In the genomic region with DNA sequence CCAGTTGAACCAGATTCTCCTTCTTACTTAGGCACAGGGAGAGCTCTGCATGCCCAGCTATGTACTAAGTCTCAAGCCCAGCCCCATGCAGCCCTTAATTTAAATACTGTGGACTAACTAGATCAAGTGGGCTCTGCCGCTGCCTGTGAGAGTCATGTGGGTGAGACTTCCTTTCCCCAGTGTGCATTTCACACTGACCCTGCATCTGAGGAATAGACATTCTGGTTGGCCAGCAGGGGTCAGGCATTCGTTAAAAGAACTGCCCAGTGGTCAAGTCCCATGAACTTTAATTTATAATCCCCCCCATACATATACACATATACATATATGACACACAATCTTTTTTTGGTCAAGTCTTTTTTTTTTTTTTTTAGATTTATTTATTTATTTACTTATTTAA, we compare ENCODE assay signal across 12 mouse cellular contexts. TPM values are rescaled to one million over a fixed set of nuclear protein-coding genes. Genes with fewer than 3 reads are reported as not detected.
DNase-seq lines count a peak whose midpoint lies in the region; ATAC-seq lines count a peak whose summit lies in the region.
"Had no signal": no experiment of that assay in that cellular context is flagged by ENCODE, and none has a peak within 500 bp of the region (broad histone marks: within the 10 kb centered on the region; RNA-seq: fewer than 3 reads in every experiment).

No protein-coding gene starts in this region.

- DNase-seq in heart, postnatal 4 days = peak; percentile 24
- DNase-seq in heart, adult 18-20 months = no peak
- no peak for DNase-seq in midbrain, embryonic 14.5 days
- DNase-seq in induced T-regulatory cell, adult 2 months (ENCODE audit: low read depth) = peak; percentile 19
- no peak for DNase-seq in right cerebral cortex, postnatal 14 days
- DNase-seq in frontal cortex, adult 2 months (ENCODE audit: extremely low spot score in 1 of 2, low spot score in 1 of 2) = no peak
- DNase-seq: heart, postnatal 10 days; thymus, postnatal 14 days had no signal

- ATAC-seq in midbrain, embryonic 14.5 days (ENCODE audit: low FRiP score, low TSS enrichment) = 0 out of 2 replicates have a peak, but pooled peaks have one; percentile 19
- ATAC-seq in midbrain, embryonic 15.5 days (replicated peaks) = no peak

- no peak overlapping the region for H3K4me2 ChIP-seq in midbrain, embryonic 14.5 days (ENCODE audit: low read length)
- H3K4me2 ChIP-seq in midbrain, embryonic 15.5 days = no peak overlapping the region
- H3K4me2 ChIP-seq: kidney, embryonic 15.5 days had no signal

- H3K9ac ChIP-seq in midbrain, embryonic 14.5 days (replicated peaks; ENCODE audit: low read length) = no peak overlapping the region
- H3K9ac ChIP-seq in midbrain, embryonic 15.5 days = no peak overlapping the region
- H3K9ac ChIP-seq: kidney, embryonic 15.5 days had no signal

- H3K4me1 ChIP-seq in midbrain, embryonic 14.5 days (ENCODE audit: control insufficient read depth, insufficient read depth, low read length) = 0 out of 2 replicates have a peak, but pooled peaks cover 6% of the 10 kb centered on the region
- peaks cover 12% of the 10 kb centered on the region for H3K4me1 ChIP-seq in midbrain, embryonic 15.5 days

- H3K4me3 ChIP-seq in midbrain, embryonic 14.5 days (replicated peaks; ENCODE audit: low read depth, low read length) = no peak overlapping the region
- H3K4me3 ChIP-seq in midbrain, embryonic 15.5 days = no peak overlapping the region
- H3K4me3 ChIP-seq: erythroblast, embryonic 14.5 days; kidney, embryonic 15.5 days; myocyte had no signal

- 63% methylated on average over 2 of the region's 2 CpGs for WGBS in midbrain, embryonic 14.5 days
- 55% methylated on average over 2 of the region's 2 CpGs for WGBS in midbrain, embryonic 15.5 days

- 0 out of 2 replicates have a peak, but pooled peaks cover 7% of the 10 kb centered on the region for H3K36me3 ChIP-seq in midbrain, embryonic 14.5 days (ENCODE audit: control insufficient read depth, insufficient read depth, low read length)
- no peaks in the 10 kb centered on the region for H3K36me3 ChIP-seq in midbrain, embryonic 15.5 days (replicated peaks)

- no peak overlapping the region for H3K27ac ChIP-seq in midbrain, embryonic 14.5 days (replicated peaks; ENCODE audit: low read depth, low read length)
- H3K27ac ChIP-seq in midbrain, embryonic 15.5 days = no peak overlapping the region
- H3K27ac ChIP-seq: kidney, embryonic 15.5 days had no signal

- no peaks in the 10 kb centered on the region for H3K9me3 ChIP-seq in midbrain, embryonic 14.5 days (ENCODE audit: control insufficient read depth, low read length)
- H3K9me3 ChIP-seq in midbrain, embryonic 15.5 days = no peaks in the 10 kb centered on the region
- H3K9me3 ChIP-seq: kidney, embryonic 15.5 days had no signal

- H3K27me3 ChIP-seq in midbrain, embryonic 14.5 days (ENCODE audit: control insufficient read depth, insufficient read depth, low read length) = no peaks in the 10 kb centered on the region
- H3K27me3 ChIP-seq in midbrain, embryonic 15.5 days (replicated peaks) = no peaks in the 10 kb centered on the region
- H3K27me3 ChIP-seq: kidney, embryonic 15.5 days had no signal

RNA-seq across cellular contexts. Expression of a gene that starts 15.7 kb away (rescaled TPM):
- total RNA-seq in heart, postnatal 4 days (2021) = 10 to 100 TPM; 24.8 to 25.2 TPM
- 10 to 100 TPM; 12.3 to 12.5 TPM for total RNA-seq in heart, adult 18-20 months (2021)
- 17.1 and 23.6 TPM in 2 replicates for polyA plus RNA-seq in midbrain, embryonic 14.5 days (2014; fragmentation: Nextera tagmentation; extraction: Ambion mirVana)
- 24.7 and 25.4 TPM in 2 replicates for polyA plus RNA-seq in midbrain, embryonic 15.5 days (2015; fragmentation: Nextera tagmentation; extraction: Ambion mirVana)
- polyA plus RNA-seq in frontal cortex, adult 2 months (2012; rRNA removed) = 6.4 and 6.9 TPM in 2 replicates

Comparison
In these comparisons a context has a peak if more than half of its experiments do, and no peak if none do; other contexts are left out.
1. DNase-seq: peak in heart, postnatal 4 days (single experiment) and induced T-regulatory cell, adult 2 months (single experiment); none in heart, adult 18-20 months (0 of 2), midbrain, embryonic 14.5 days (single experiment), right cerebral cortex, postnatal 14 days (single experiment) and frontal cortex, adult 2 months (0 of 2).